Mouse (Mus musculus): Measurements from ENCODE around the gene Eif3d. TPM values are rescaled to one million over a fixed set of nuclear protein-coding genes. Genes with fewer than 3 reads are reported as not detected.

Gene Eif3d
- polyA plus RNA-seq, 2 experiments from 2014 or later, result 169 to 182 TPM

DNA sequence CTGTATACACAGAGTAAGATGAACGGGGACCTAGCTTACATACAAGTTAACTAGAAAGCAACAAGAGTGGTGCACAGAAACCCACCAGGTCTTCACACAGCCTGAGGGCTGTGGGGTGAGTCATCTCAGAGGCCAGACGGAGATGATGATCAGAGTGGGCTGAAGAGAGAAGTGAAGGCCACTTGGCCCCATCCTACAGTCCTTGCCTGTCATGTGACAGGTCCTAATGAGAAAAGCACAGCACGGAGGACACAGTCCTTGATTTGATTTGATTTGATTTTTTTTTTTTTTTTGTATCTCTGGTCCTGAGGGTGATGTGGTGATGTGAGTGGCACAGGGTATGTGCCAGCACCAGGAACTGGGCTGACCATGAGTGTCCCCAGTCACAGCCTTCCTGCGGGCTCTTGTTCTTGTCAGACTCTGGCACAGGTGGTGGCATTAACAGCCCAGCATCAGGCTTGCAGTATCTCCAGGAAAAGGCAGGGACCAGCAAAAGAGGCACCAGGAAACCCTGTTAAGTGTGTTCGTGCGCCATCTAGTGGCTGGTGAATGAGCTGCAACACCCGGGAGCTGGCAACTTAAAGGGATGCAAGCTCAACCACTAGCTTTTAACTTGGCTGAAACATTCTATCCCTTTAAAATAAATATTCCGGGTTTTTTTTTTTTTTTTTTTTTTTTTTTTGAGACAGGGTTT lies 53.6 kb downstream of the Eif3d start:
- peak; percentile 63 for ATAC-seq

DNA sequence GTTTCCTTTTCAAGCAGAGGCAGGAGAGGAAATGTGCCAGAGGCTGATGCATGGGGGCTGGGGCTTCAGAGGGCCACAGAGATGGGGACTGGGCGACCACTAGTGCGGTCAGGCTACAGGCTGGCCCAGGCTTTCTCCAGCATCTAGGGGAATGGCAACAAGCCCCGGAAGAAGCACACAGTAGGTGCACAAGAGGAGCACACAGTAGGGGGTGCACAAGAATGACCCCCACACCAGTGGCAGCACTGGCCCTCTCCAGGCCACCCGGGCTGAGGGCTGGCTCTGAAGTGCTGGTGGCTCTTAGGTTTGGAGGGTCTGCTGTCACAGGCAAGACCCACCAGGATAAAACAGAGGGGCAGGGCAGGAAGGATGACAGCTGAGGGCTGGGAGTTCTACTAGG lies 55.3 kb downstream of the Eif3d start:
- ATAC-seq, result no peak

GRCm38 (mm10) chr15:77914507-77914906 lies 56.1 kb downstream of the Eif3d start:
- no peak for ATAC-seq

DNA sequence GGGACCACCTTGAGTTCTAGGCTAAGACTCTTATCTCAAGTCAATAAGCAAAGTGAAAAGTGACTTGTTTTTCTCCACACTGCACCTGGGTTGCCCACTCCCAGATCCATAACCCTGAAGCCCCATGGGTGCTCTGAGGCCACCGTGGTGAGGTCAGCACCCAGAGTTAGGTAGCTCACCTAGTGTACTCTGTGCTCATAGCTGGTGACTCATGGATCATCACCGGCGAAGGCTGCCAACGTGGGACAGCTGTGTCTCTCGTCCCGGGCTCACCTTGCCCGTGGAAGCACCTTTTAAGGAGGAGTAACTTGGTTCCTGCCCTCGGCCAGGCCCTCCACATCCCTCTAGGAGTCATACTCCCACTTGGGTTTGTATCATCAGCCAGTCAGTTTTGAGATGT lies 57.6 kb downstream of the Eif3d start:
- no peak for ATAC-seq

DNA sequence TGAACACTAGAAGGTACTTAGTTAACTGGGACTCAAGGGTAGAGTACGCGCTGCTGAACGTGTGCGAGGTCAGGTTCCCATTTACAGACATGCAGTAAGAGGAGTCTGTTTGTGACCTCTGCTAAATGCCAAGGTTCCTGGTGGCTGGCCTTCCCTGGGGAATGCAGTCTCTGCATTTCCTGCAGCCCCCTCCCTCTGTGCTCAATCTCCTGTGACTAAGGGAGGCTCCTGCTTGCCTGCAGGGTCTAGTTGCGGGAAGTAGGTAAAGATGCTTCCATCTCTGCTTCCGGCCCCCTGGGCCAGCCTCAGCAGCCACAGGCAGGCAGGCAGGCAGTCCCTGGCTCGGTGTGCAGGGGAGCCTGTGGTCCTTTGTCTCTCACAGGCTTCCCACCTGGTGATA lies 58.0 kb downstream of the Eif3d start:
- ATAC-seq, result no peak

DNA sequence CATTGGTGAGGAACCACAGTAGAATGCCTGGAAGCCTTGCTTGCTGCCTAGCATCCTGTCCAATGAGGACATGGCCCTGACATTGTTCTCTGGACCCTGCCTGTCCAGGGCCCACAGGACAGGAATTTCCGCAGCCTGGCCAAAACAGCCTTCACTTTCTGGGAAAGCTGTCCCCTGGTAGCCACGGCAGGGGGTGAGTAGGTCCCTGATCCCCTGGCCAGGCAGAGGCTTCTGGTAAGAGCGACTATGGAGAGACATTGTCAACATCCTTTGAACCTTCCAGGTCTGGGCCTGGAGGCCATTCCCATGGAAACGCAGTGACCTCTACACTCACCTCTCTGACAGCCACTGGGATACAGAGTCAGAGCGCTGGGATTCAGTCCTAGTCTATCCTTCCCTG lies 58.6 kb downstream of the Eif3d start:
- no peak for ATAC-seq

DNA sequence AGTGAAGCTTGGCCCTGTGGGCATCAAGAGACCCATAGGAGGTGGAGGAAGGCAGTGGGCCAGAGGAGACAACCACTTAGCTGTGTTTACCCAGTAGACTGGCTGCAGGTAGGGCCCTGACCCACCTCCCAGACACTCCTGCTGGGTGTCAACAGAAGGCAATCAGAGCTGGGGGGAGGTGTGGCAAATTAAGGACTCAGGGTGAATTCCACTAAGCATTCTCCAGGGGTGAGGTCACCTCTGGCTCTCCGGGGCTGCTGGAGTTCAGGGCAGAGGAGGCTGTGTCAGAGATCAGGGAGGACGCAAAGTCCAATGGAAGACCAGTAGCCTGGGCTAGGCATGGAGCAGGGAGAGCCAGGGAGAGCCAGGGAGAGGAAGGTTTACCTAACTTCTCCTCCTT lies 59.5 kb downstream of the Eif3d start:
- ATAC-seq, result no peak

Other genes starting within 250 kb of the Eif3d start
- 10 to 100 TPM; 43.8 to 61.2 TPM for gene Apol9b, start 241.8 kb downstream of the Eif3d start, polyA plus RNA-seq (2017; shearing (Covaris generic))
- gene Apol8, start 213.8 kb downstream of the Eif3d start, polyA plus RNA-seq (2017; shearing (Covaris generic)), result not detected
- 100 to 1,000 TPM; 243 to 280 TPM for gene Myh9, start 128.6 kb downstream of the Eif3d start, polyA plus RNA-seq (2017; shearing (Covaris generic))
- gene Txn2, start 41.8 kb downstream of the Eif3d start, polyA plus RNA-seq (2017; shearing (Covaris generic)), result 100 to 1,000 TPM; 219 to 245 TPM
- 1 to 10 TPM; 2.0 TPM for gene Foxred2, start 14.1 kb downstream of the Eif3d start, polyA plus RNA-seq (2017; shearing (Covaris generic))
- gene Cacng2, start 149.2 kb upstream of the Eif3d start, polyA plus RNA-seq (2017; shearing (Covaris generic)), result under 1 TPM in 1 of 2 experiments, not detected in 1; 0.09 TPM
- gene Ift27, start 203.3 kb upstream of the Eif3d start, polyA plus RNA-seq (2017; shearing (Covaris generic)), result 10 to 100 TPM; 58.3 to 71.2 TPM
- gene Pvalb, start 235.6 kb upstream of the Eif3d start, polyA plus RNA-seq (2017; shearing (Covaris generic)), result not detected